Mouse (Mus musculus): ENCODE data around the gene Rbfox3.

DNA sequence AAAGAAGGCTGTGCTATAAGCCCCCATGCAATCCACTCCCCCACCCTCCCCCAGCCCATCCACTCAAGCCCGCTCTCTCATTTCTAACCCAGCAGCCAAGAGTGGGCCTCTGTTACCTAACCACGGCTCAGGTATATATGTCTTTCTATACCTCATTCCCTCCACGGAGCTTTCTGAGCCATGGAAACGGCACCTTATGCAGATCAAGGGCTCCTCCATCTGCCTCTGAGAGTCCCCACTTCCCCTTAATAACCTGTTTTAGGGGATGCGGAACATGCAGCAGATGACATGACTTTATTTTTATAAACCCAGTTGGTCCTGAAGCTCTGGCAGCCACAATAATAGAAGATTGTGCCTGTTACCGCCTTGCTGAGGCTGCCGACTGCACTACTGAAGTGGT, 63.4 kb downstream of the Rbfox3 start:
- TF ChIP-seq CTCF (IDR thresholded peaks at IDR 0.05; ENCODE audit: low read depth) (no peak), EP300 (optimal IDR thresholded peaks at IDR 0.05) (no peak)

All from stomach, postnatal 0 days (tissue).